Mouse (Mus musculus): ENCODE results near the gene Rp2. TPM values are rescaled to one million over a fixed set of nuclear protein-coding genes. Genes with fewer than 3 reads are reported as not detected.

Rp2 gene
- polyA plus RNA-seq, 1 experiment = not detected

DNA sequence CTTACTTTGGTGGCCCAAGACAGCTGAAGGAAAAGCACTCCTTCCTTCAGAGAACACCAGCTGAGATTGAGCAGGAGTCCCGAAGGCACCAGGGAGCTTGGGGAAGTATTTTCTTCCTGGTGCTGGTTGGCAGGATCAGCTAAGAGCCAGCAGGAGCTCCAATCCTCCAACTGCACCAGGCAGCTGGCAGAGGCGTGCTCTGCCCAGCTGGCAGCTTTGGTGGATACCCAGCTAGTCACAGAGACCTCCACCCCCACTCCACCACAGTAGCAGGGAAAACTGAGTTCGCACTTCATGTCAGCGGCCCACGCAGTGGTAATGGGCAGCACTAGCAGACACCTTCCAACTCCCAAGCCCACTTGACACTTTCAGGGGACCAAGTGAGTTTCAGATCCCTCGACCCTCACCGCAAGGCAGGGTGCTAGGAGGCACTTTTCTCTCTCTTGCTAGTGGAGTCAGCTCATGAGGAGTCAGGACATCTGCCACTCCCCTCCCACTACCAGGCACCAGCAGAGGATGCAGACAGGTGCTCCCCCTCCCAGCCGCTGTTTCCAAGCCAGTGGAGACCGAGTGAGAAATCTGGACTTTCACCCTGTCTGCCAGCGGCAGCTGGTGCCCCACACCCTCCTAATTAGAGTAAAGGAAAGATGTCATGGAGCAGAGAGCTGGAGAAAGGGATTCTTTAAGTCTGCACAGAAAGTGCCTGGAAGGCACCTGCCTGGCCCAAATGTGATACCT lies 50.8 kb downstream of the Rp2 start:
- Histone ChIP-seq H3K4me3 (ENCODE audit: insufficient read depth, low read depth, low read length) (no peak overlapping the region), H3K27ac (ENCODE audit: insufficient read depth, low read depth, low read length) (no peak overlapping the region), H3K4me1 (ENCODE audit: control insufficient read depth, insufficient read depth, low read length) (peaks cover 7% of the 10 kb centered on the region)
- 45% methylated on average over 10 of the region's 10 CpGs for WGBS
- TF ChIP-seq CTCF (IDR thresholded peaks at IDR 0.05; ENCODE audit: insufficient read depth, low read depth, low read length) (no peak), POLR2A (IDR thresholded peaks at IDR 0.05; ENCODE audit: insufficient read depth, low read depth, low read length) (no peak)

GRCm38 (mm10) chrX:20418461-20418860 lies 54.2 kb downstream of the Rp2 start:
- peaks cover 7% of the 10 kb centered on the region for H3K4me1 ChIP-seq (ENCODE audit: control insufficient read depth, insufficient read depth, low read length)
- H3K4me3 ChIP-seq (ENCODE audit: insufficient read depth, low read depth, low read length) = no peak overlapping the region
- 57% methylated on average over 2 of the region's 2 CpGs for WGBS
- no peak overlapping the region for H3K27ac ChIP-seq (ENCODE audit: insufficient read depth, low read depth, low read length)
- TF ChIP-seq POLR2A (IDR thresholded peaks at IDR 0.05; ENCODE audit: insufficient read depth, low read depth, low read length) (no peak), CTCF (IDR thresholded peaks at IDR 0.05; ENCODE audit: insufficient read depth, low read depth, low read length) (no peak)

GRCm38 (mm10) chrX:20419536-20419935 lies 55.3 kb downstream of the Rp2 start:
- WGBS = 82% methylated on average over 4 of the region's 4 CpGs
- Histone ChIP-seq H3K4me1 (ENCODE audit: control insufficient read depth, insufficient read depth, low read length) (peaks cover 7% of the 10 kb centered on the region), H3K27ac (ENCODE audit: insufficient read depth, low read depth, low read length) (no peak overlapping the region), H3K4me3 (ENCODE audit: insufficient read depth, low read depth, low read length) (no peak overlapping the region)
- TF ChIP-seq POLR2A (IDR thresholded peaks at IDR 0.05; ENCODE audit: insufficient read depth, low read depth, low read length) = no peak
- no peak for TF ChIP-seq CTCF (IDR thresholded peaks at IDR 0.05; ENCODE audit: insufficient read depth, low read depth, low read length)

DNA sequence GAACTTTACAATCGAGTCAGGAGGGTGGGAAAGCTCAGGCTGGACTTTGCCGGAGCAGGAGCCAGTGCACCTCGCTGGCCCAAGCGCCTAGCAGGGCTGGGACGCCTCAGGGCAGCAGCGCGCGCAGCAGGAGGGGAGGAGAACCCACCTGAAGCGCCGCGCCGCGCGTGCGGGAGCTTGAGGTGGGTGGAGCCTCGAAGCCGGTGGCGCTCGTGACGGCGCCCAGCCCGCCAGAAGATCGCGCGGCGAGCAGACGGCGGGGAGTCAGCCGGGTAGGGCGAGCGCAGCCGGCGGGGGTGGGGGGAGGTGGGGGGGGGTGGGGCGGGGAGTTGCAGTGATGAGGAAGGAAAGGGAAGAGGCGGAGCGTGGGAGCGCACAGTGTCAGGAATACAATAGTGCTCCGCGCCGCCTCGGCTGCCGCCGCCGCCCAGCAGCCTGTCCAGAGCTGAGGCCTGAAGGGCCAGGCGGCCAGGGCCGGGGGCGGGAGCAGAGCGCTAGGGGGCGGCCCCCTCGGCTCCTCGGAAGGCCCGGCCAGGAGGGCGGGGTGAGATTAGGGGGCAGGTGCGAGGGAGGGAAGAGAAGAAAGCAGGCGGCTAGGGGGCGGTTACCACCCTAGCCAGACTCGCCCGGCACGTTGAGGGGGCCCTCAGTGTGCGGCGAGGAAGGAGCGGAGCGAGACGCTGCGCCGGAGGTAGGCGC lies 61.0 kb downstream of the Rp2 start, which contains the start of gene Jade3:
Gene Jade3, plus strand, starts transcription at position 549 of the 699 bp plus-strand sequence.
- Histone ChIP-seq H3K4me3 (ENCODE audit: insufficient read depth, low read depth, low read length) (peak within 1 kb of the TSS; percentile 92), H3K27ac (ENCODE audit: insufficient read depth, low read depth, low read length) (peak within 1 kb of the TSS; percentile 80), H3K4me1 (ENCODE audit: control insufficient read depth, insufficient read depth, low read length) (no peaks in the 10 kb centered on the region)
- no peak for TF ChIP-seq POLR2A (IDR thresholded peaks at IDR 0.05; ENCODE audit: insufficient read depth, low read depth, low read length)
- TF ChIP-seq CTCF (IDR thresholded peaks at IDR 0.05; ENCODE audit: insufficient read depth, low read depth, low read length) = no peak
- 15% methylated on average over 55 of the region's 67 CpGs for WGBS

GRCm38 (mm10) chrX:20425839-20426449 lies 61.7 kb downstream of the Rp2 start:
- Histone ChIP-seq H3K27ac (ENCODE audit: insufficient read depth, low read depth, low read length) (peak overlapping the region; percentile 80), H3K4me1 (ENCODE audit: control insufficient read depth, insufficient read depth, low read length) (no peaks in the 10 kb centered on the region), H3K4me3 (ENCODE audit: insufficient read depth, low read depth, low read length) (peak overlapping the region; percentile 92)
- no peak for TF ChIP-seq CTCF (IDR thresholded peaks at IDR 0.05; ENCODE audit: insufficient read depth, low read depth, low read length)
- no peak for TF ChIP-seq POLR2A (IDR thresholded peaks at IDR 0.05; ENCODE audit: insufficient read depth, low read depth, low read length)
- WGBS = 21% methylated on average over 48 of the region's 51 CpGs

Other genes with a start within 250 kb of the Rp2 start
- gene Slc9a7, start 72.7 kb upstream of the Rp2 start, polyA plus RNA-seq (2012; ENCODE audit: insufficient read depth, insufficient read length, low replicate concordance, missing spikeins) = not detected in 2 replicates
- not detected in 2 replicates for gene Jade3, start 61.2 kb downstream of the Rp2 start, polyA plus RNA-seq (2012; ENCODE audit: insufficient read depth, insufficient read length, low replicate concordance, missing spikeins)
- gene Rgn, start 185.3 kb downstream of the Rp2 start, polyA plus RNA-seq (2012; ENCODE audit: insufficient read depth, insufficient read length, low replicate concordance, missing spikeins) = not detected in 2 replicates

All from olfactory bulb, adult 2 months (tissue).